In the genomic region with DNA sequence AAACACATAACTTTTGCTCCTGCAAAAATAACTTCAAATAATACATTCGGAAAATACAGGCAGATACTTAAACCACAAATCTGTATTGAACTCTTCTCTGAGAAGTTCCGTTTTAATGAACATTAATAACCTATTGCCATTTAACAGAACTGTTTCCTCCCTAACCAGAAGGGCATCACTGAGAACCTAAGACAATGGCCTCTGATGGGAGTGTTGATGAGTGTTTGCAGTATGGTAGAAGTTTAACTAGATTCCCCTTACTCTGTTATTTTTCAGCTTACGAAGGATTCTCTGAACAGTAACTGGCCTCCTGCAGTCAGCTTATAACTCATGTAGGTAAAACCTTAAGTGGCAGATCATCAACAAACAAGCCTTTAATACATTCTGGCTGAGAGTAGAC, we compare ENCODE assay signal across 24 mouse cellular contexts.
"Had no signal": no experiment of that assay in that cellular context is flagged by ENCODE, and none has a peak within 500 bp of the region (broad histone marks: within the 10 kb centered on the region; RNA-seq: fewer than 3 reads in every experiment).

No protein-coding gene starts in this region.

- ATAC-seq: forebrain, embryonic 16.5 days; hindbrain, postnatal 0 days; intestine, embryonic 16.5 days had no signal

- H3K9me3 ChIP-seq: heart, embryonic 10.5 days; heart, embryonic 12.5 days; hindbrain, embryonic 10.5 days; hindbrain, embryonic 12.5 days; hindbrain, embryonic 15.5 days; limb, embryonic 13.5 days; limb, embryonic 15.5 days; liver, embryonic 13.5 days had no signal

- H3K9ac ChIP-seq: heart, embryonic 12.5 days; hindbrain, embryonic 12.5 days; hindbrain, embryonic 15.5 days; limb, embryonic 13.5 days; limb, embryonic 15.5 days; liver, embryonic 13.5 days had no signal

- H3K4me3 ChIP-seq: gastrocnemius, adult 2 months; heart, embryonic 10.5 days; heart, embryonic 12.5 days; hindbrain, embryonic 10.5 days; hindbrain, embryonic 12.5 days; hindbrain, embryonic 15.5 days; limb, embryonic 13.5 days; limb, embryonic 15.5 days; liver, embryonic 13.5 days had no signal

- DNase-seq: gastrocnemius, adult 2 months; gastrocnemius, postnatal 10 days; gastrocnemius, postnatal 25 days; heart, adult 18-20 months; heart, postnatal 10 days; heart, postnatal 4 days; kidney, adult 11 months; kidney, adult 8-10 months; kidney, postnatal 10 days; layer of hippocampus, adult 9-11 months; layer of hippocampus, postnatal 36 days; left cerebral cortex, postnatal 4 days; liver, embryonic 13.5 days had no signal

- H3K27ac ChIP-seq: gastrocnemius, adult 2 months; heart, embryonic 10.5 days; hindbrain, embryonic 10.5 days; hindbrain, embryonic 12.5 days; hindbrain, embryonic 15.5 days; hindbrain, postnatal 0 days; limb, embryonic 13.5 days; limb, embryonic 15.5 days; liver, embryonic 13.5 days had no signal

- H3K27me3 ChIP-seq: heart, embryonic 12.5 days; hindbrain, embryonic 12.5 days; hindbrain, embryonic 15.5 days; limb, embryonic 13.5 days; limb, embryonic 15.5 days; liver, embryonic 13.5 days had no signal

- H3K36me3 ChIP-seq: heart, embryonic 10.5 days; heart, embryonic 12.5 days; hindbrain, embryonic 10.5 days; hindbrain, embryonic 12.5 days; hindbrain, embryonic 15.5 days; limb, embryonic 13.5 days; limb, embryonic 15.5 days; liver, embryonic 13.5 days had no signal

- H3K4me2 ChIP-seq: heart, embryonic 12.5 days; hindbrain, embryonic 12.5 days; hindbrain, embryonic 15.5 days; limb, embryonic 13.5 days; limb, embryonic 15.5 days; liver, embryonic 11.5 days; liver, embryonic 13.5 days had no signal

- H3K4me1 ChIP-seq: heart, embryonic 10.5 days; heart, embryonic 12.5 days; hindbrain, embryonic 10.5 days; hindbrain, embryonic 12.5 days; hindbrain, embryonic 15.5 days; limb, embryonic 13.5 days; limb, embryonic 15.5 days; liver, embryonic 13.5 days had no signal
